Mouse (Mus musculus) liver, embryonic 12.5 days (tissue): ENCODE measurements around the gene Sec24c. TPM values are rescaled to one million over a fixed set of nuclear protein-coding genes. Genes with fewer than 3 reads are reported as not detected.

Experiments used
- microRNA-seq: library from miRNA; unstranded; fragments of <30 nt; microRNA quantifications from one replicate; pipeline ENCODE4, GENCODE M21; 2017
- polyA plus RNA-seq: library from polyadenylated mRNA; unstranded; fragments of >200 nt; fragmentation: Nextera tagmentation; extraction: Ambion mirVana; gene quantifications from 2 replicates; pipeline ENCODE4 v1.2.1, GENCODE M21; 2016

Sec24c gene
- polyA plus RNA-seq, 1 experiment from 2014 or later, result 51.9 TPM

Small RNA genes within 50 kb of the gene (microRNA-seq; reads per million reads assigned to microRNA genes)
- gene Mir6946, result 1.8 reads per million

Other genes with a start within 250 kb of the Sec24c start
- 0.19 and 0.25 TPM in 2 replicates for gene Cfap70, start 222.1 kb upstream of the Sec24c start, polyA plus RNA-seq
- gene Anxa7, start 194.2 kb upstream of the Sec24c start, polyA plus RNA-seq, result 49.2 and 51.4 TPM in 2 replicates
- 0.48 and 0.57 TPM in 2 replicates for gene Mss51, start 177.4 kb upstream of the Sec24c start, polyA plus RNA-seq
- gene Ppp3cb, start 127.7 kb upstream of the Sec24c start, polyA plus RNA-seq, result 26.8 and 30.0 TPM in 2 replicates
- gene Usp54, start 33.2 kb upstream of the Sec24c start, polyA plus RNA-seq, result 2.2 and 2.3 TPM in 2 replicates
- 0.38 TPM in 1 of 2 replicates, not detected in the other for gene Myoz1, start 17.8 kb upstream of the Sec24c start, polyA plus RNA-seq
- 0.25 and 0.54 TPM in 2 replicates for gene Synpo2l, start 6.0 kb upstream of the Sec24c start, polyA plus RNA-seq
- 10.2 and 11.5 TPM in 2 replicates for gene Fut11, start 20.7 kb downstream of the Sec24c start, polyA plus RNA-seq
- 178 and 187 TPM in 2 replicates for gene Chchd1, start 28.7 kb downstream of the Sec24c start, polyA plus RNA-seq
- gene Zswim8, start 33.2 kb downstream of the Sec24c start, polyA plus RNA-seq, result 10.7 and 11.1 TPM in 2 replicates
- 22.4 and 24.9 TPM in 2 replicates for gene Ndst2, start 60.3 kb downstream of the Sec24c start, polyA plus RNA-seq
- gene Camk2g, start 119.8 kb downstream of the Sec24c start, polyA plus RNA-seq, result 13.2 and 15.6 TPM in 2 replicates
- gene Plau, start 162.4 kb downstream of the Sec24c start, polyA plus RNA-seq, result 0.49 TPM in 2 replicates